Mouse (Mus musculus) kidney, adult 9 months (tissue): ENCODE data around the gene Fbxw5.
A peak's percentile ranks its signal among the peaks of the same experiment; 100 is the strongest.

ENCODE experiments used
- DNase-seq: peaks from one replicate; pipeline ENCODE4 v3.0.0; 2022

The Fbxw5 gene

DNA sequence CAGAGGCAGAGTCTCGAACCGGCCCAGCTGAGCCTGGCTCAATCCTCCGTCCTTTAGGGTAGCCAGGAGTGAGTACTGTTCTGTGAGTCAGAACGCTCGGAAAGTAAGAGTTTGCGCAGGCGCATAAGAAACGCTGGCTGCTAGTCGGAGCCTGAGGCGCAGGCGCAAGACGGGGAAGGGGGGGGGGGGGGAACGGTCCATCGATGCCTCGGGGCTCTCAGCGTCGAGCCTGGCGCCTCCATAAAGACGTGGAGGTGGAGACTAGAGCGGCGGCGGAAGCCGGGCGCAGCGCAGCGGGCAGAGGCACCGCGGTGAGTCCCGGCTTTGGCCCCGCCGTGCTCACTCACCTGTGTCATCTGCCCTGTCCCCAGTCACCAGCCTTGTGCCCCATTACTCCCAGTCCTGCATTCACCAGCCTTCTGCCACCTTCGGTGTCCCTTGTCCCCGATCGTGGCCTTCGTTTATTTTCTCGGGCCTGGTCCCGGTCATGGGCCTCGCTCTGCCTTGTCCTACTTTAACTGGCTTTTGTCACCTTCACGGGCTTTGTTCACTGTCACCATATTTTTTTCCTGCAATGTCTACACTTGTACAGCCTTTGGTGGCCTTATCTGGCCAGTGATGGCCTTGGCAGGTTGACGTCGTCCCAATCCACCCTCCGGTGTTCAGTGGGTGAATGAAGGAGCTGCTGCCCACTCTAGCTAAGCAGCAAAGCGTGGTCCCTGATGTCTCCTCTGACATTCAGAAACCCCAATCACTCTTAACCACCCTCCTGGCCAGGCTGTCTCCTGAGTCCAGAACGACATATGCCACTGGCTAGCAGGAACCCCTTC is at the start of gene Fbxw5:
Gene Fbxw5, plus strand, starts transcription at position 175 of the 830 bp plus-strand sequence.
- DNase-seq: peak; percentile 89

DNA sequence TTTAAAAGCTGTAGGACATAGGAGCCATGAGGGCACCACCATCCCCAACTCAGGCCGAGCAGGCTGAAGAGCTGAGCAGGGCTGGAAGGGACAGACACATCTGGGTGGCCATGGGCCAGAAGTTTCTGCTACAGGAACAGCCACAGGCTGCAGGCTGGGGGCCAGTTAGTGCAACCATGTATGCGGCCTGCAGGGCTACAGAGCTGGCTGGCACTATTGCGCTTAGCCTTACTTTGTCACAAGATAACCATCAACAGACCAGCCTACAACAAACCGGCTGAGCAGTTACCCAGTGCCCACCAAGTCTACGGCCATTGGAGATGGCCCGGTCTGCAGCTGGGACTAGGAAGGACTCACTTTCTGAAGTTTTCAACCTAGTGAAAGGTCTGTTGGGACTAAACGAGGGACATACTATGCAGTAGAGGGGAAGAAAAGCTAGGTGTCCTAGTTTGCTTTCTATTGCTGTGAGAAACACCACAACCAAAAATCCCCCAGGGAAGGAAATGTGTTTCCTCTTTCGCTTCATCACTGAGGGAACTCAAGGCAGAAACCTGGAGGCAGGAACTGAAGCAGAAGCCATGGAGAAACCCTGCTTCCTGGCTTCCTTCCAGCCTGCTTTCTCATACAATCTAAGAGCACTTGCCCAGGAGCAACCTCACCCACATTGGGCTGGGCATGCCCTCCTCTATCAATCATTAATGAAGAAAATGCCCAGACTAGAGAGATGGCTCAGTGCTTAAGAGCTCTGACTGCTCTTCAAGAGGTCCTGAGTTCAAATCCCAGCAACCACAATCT is 49.5 kb upstream of the Fbxw5 start:
- DNase-seq: peak; percentile 44

DNA sequence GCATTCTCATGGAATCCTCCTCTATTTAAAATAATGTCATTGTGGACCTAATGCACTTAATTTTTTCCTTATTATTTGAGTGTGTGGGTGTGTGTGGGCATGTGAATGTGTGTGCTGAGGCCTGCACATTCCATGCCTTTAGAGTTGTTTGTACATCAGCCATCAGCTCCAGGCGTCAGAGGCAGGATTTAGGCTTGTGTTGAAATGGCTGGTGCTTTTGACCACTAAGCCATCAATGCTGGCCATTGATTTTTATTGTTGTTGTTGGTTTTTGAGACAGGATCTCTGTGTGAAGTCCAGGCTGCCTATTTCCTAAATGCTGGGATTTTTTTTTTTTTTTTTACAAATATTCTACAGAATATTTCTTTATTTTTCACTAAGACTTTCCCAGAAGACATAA is 47.6 kb upstream of the Fbxw5 start:
- no peak for DNase-seq

DNA sequence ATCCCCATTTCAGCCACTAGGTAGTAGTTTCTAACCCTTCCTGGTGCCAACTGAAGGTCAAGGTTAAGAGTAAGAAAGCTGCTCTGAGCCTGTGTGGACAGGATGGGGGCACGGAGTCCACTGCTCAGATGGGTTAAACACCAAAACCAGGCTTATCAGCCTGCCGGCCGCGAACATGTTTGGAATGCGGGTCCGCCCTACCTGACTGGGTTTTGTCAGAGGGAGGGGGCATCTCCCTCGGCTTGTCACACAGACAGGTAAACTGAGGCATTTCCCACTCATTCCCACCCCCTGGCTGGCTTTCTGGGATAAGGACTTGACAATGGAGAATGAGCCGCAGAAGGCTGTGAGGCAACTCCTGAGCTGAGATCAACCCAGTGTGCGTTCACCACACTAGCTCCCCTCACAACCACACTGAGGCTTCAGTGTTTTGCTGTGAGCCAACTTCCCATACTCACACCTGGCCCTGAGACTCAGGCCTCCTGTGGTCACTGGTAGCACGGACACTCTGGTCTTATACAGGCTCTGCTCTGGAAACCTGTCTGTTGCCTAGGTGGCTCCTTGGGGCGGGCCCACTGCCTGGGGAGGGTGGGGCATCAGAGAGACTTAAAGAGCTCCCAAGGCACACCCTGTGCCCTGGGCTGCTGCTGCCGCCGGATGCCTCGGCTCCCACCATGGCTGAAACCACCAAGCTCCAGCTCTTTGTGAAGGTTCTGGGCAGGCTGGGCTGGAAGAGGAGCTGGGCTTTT is 44.2 kb upstream of the Fbxw5 start, which contains the start of gene Clic3:
Gene Clic3, plus strand, starts transcription at position 634 of the 749 bp plus-strand sequence.
- no peak for DNase-seq

GRCm38 (mm10) chr2:25457022-25457896 is 43.3 kb upstream of the Fbxw5 start:
- no peak for DNase-seq

GRCm38 (mm10) chr2:25458911-25459310 is 41.6 kb upstream of the Fbxw5 start:
- no peak for DNase-seq

- DNase-seq: no peak
Measured at GRCm38 (mm10) chr2:25460135-25460534, 40.4 kb upstream of the Fbxw5 start.

DNA sequence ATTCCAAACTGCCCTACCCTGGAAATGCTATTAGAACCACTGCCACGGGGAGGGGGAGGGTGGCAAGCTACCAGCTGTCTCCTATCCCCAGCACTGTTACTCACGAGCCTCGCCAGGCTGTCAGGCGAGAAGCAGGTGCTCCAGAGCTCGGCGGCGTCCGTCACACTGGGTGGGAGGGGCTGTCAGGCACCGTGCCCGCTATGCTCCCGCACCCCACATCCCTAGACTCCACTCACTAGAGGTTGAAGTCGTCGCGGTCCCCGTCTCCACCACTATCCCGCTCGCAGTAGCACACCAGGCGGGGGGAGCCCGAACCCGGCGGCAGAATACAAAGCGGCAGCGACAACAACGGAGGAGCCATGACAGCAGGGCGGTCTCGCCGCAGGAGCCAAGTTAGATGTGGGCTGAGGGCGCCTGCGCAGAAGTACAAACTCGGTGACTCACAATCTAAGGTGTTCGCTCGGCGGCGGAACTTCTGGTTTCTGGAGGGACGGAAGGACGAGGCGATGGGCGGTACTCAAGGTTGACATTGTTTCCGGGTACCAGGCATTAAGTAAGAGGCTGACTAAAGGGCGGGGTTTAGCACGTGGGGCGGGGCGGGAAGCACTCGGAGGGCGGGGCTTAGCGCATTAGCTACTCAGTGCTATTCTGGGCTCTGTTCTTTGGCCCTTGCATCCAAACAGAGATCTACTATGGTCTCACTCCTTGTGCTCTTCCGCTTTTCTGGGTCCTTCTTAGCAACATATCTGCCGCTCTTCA is 39.8 kb upstream of the Fbxw5 start, which contains the start of gene Paxx:
Gene Paxx, minus strand, starts transcription at position 544 of the 759 bp plus-strand sequence.
- peak; percentile 98 for DNase-seq

DNA sequence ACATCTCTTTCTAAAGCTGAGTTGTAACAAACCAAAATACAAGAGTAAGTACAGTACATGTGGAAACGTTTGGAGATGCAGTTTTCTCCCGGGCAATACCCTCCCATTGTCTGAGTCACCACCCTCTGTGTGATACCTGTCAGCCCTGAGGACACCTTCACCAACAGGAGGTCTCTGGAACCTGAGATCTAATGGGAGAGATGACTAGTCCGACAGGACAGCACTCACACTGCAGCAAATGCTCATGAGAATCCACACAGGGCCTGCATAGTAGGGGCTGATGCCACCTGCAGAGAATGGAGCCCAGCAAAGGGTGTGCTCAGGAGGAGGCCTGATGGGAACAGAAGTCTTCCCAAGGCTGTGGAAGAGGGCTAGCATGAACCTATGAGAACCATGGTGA is 39.1 kb upstream of the Fbxw5 start:
- DNase-seq: no peak

DNA sequence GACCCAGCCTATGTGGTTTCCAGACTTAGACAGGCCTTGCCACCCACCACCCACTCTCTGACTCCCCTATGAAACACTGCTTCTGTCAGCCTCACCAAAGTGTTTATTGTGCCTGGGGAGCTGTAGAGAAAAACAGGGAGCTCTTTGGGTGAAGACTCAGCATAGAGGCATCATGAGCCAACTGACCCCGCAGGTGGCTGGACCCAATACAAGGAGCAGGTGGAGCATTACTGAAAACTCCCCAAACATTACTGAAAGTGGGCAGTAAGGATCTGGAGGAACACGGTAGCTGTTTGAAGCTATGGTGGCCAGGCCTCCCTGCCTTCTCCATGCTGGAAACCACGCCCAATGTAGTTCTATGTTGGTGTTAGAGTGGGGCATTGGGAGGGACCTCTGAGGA is 36.9 kb upstream of the Fbxw5 start:
- DNase-seq: no peak

DNA sequence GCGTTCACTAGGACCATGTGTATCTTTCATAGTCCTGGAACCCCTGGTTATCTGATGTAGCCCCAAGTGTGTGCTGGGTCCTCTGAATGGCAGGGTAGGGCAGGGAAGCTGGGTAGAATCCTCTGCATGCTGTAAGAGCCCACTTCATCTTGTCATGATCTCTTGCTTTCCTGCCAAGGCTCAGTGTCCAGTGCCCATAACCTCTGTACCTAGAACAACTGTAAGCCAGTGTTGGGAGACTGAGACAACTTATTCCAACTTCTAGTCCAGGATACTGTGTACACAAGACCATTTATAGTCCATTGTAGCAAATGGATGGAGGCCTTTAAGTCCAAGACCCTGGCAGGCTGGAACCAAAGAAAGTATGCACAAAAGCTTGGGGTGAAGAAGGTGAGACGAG is 35.3 kb upstream of the Fbxw5 start:
- no peak for DNase-seq

GRCm38 (mm10) chr2:25465816-25466635 is 34.5 kb upstream of the Fbxw5 start:
- no peak for DNase-seq

DNA sequence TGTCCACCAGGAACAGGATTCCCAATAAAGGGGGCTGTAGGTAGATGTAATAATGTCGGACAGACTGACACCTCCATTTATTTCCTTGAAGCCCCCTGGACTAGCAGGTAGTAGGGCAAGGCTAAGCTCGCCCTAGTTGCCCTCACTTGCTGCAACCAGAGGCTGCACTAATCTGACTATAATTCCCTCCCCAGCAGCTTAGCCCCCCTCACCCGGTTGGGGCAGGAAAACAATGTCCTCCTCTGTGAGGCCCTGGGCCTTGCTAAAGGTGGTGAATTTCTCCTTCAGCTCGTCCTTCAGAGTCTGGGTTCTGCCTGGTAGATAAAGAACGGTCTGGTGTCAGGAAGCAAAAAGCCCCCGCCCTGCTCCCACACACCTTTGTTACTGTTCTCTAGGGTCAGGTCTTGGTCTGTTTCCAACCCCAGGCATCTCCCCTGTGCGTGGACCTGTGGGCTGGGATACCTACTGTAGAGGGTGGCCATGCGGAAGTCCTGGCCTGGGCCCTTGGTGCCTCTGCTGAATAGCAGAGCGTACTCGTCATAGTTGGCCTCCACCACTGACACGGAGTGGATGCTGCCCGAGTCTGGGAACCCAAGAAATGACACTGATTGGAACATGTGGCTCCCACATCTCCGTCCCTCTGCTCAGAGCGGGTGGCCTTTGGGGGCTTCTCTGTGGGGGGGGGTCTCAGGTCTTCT is 32.8 kb upstream of the Fbxw5 start:
- no peak for DNase-seq

DNA sequence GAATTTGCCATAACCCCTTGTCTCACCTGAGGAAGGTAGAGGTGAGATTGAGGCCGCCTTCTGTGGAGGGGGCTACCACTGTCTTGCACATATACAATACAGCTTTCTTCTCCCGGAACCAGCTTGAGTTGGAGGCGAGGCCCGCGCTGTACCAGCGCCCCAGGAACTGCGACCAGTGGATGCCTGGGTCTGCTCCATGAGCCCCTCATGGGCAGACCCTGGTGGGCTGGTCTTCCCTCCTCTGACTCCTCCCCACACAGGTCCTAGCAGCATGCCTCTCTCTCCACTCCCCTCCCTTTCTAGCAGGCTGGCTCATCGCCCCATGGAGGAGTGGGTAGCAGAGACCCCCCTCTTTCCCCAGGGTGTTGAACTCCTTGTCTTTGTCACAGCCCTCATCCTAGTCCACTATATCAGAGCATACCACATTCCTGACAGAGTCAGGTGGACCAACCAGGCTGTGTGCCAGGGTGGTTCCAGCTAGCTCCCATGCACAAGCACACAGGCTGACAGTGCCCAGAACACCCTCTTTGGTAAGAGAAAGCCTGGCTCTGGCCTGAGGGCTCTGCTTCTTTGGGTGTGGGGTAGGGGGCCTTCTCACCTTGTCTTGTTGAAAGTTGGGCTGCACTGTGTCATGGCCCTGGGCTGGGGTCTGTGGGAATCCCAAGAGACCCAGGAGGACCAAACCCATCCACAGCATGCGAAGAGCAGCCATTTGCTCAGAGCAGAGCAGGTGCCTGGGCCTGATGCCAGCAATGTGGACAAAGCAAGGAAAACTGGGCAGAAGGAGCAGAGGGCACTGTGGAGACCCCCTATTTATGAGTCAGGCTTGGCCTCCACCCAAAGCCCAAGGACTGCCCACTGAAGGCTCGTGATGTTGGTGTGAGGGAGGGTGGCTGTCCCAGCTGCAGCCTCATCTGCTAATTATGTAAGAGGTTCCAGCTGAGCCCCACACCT is 31.3 kb upstream of the Fbxw5 start:
- peak; percentile 50 for DNase-seq

DNA sequence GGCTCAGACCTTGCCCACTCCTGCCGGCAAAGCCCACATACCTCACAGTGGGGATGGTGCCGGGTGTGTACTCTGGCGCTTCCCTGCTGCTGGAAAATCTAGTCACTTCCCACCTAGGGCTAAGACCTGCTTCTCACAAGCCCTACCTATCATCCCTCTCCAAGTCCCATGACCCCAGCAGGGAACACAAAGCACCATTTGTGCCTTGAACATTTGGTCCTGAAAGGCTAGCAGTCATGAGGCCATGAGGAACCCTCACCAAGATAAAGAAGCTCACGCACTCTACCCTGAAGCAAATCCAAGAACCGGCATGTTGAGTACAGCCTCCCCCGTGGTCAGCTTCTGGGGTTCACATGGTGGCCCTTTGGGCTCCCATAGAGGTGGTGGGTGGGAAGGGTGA is 30.6 kb upstream of the Fbxw5 start, which contains the start of gene Ptgds:
Gene Ptgds, minus strand, starts transcription at position 78 of the 400 bp plus-strand sequence.
- DNase-seq: no peak

DNA sequence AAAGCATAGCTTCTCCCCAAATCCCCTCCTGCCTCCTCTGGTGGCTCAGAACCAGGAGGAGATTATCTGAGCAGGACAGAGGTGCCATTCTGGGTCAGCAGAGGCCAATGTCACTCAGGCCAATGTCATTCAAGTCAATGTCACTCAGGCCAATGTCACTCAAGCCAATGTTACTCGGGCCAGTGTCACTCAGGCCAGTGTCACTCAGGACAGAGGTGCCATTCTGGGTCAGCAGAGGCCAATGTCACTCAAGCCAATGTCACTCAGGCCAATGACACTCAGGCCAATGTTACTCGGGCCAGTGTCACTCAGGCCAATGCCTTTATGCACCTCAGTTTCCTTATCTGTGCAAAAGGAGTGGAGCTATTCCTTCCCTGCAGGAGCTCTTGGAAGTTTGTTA is 28.0 kb upstream of the Fbxw5 start:
- DNase-seq: no peak

DNA sequence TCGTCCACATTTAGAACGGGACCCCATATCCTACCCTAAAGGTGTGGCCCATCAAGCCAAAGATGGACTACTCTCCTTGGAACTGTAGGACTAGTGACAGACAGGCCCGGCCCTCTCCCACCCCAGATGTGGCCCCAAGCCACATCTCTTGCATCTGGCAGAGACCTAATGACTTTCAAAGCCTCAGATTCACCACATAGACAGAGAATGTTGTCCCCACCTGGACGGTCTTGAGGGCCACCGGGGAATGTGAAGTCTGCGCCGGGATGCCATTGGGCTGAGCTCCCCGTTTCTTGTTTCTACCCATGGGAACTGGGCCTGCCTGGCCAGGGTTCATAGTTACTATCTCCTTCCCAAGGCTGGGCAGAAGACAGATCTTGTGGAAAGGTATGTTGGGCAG is 23.0 kb upstream of the Fbxw5 start:
- no peak for DNase-seq

- peak; percentile 72 for DNase-seq
Measured at GRCm38 (mm10) chr2:25477967-25478675, 22.4 kb upstream of the Fbxw5 start.
